In the genomic region with DNA sequence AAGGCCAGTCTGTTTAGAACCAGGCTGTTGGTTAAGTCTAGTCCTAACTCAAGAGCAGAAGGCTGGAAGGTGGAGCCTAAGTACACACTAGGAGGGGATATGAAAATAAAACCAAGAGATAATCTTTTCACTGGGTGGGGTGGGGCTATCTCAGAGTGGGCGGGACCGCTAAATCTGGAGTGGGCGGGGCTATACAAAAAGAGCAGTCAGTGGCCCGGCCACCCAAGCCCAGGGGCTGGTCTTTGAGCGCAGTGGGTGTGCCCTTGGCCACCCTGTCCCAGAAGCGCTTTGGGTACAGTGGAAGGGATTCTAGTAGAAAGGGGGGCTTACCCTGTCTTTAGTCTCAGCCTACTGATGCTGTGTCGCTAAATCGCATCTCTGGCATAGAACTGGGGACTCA, we compare ENCODE assay signal across 8 mouse cellular contexts. TPM values are rescaled to one million over a fixed set of nuclear protein-coding genes. Genes with fewer than 3 reads are reported as not detected.
A peak's percentile ranks its signal among the peaks of the same experiment; 100 is the strongest.
DNase-seq lines count a peak whose midpoint lies in the region; ATAC-seq and TF ChIP-seq lines count a peak whose summit lies in the region.

No protein-coding gene starts in this region.

- H3K4me3 ChIP-seq in kidney, postnatal 0 days (replicated peaks; ENCODE audit: low read depth, low read length), result peak overlapping the region; percentile 41
- no peak overlapping the region for H3K4me3 ChIP-seq in kidney, adult 2 months (ENCODE audit: insufficient read depth, low read depth, low read length)
- H3K4me3 ChIP-seq in embryonic facial prominence, embryonic 15.5 days (replicated peaks), result peak overlapping the region; percentile 60
- H3K4me3 ChIP-seq in limb, embryonic 10.5 days, result peak overlapping the region; percentile 56
- peak overlapping the region; percentile 51 for H3K4me3 ChIP-seq in neural tube, embryonic 14.5 days (ENCODE audit: low read depth, low read length)

- H3K36me3 ChIP-seq in kidney, postnatal 0 days (ENCODE audit: insufficient read depth, low read length), result no peaks in the 10 kb centered on the region
- no peaks in the 10 kb centered on the region for H3K36me3 ChIP-seq in kidney, adult 2 months (ENCODE audit: control insufficient read depth, insufficient read depth, low read length)
- H3K36me3 ChIP-seq in embryonic facial prominence, embryonic 15.5 days, result no peaks in the 10 kb centered on the region
- no peaks in the 10 kb centered on the region for H3K36me3 ChIP-seq in limb, embryonic 10.5 days
- H3K36me3 ChIP-seq in neural tube, embryonic 14.5 days (ENCODE audit: control insufficient read depth, insufficient read depth, low read length), result no peaks in the 10 kb centered on the region

- H3K9ac ChIP-seq in kidney, postnatal 0 days (ENCODE audit: low read depth, low read length), result peak overlapping the region; percentile 64; the same call in 1 of the 2 replicates
- no peak overlapping the region for H3K9ac ChIP-seq in embryonic facial prominence, embryonic 15.5 days
- H3K9ac ChIP-seq in neural tube, embryonic 14.5 days (replicated peaks; ENCODE audit: low read depth, low read length), result peak overlapping the region; percentile 71

- WGBS in kidney, postnatal 0 days, result 20% methylated on average over 8 of the region's 8 CpGs
- 26% methylated on average over 8 of the region's 8 CpGs for WGBS in kidney, adult 2 months
- 7% methylated on average over 8 of the region's 8 CpGs for WGBS in embryonic facial prominence, embryonic 15.5 days
- 6% methylated on average over 8 of the region's 8 CpGs for WGBS in limb, embryonic 10.5 days
- WGBS in neural tube, embryonic 14.5 days, result 8% methylated on average over 8 of the region's 8 CpGs

- peak; percentile 60 for ATAC-seq in kidney, postnatal 0 days (replicated peaks; ENCODE audit: low FRiP score, low read depth)
- ATAC-seq in embryonic facial prominence, embryonic 15.5 days (ENCODE audit: insufficient number of reproducible peaks, low FRiP score, low TSS enrichment, low read depth), result 0 out of 2 replicates have a peak, but pooled peaks have one; percentile 41
- ATAC-seq in neural tube, embryonic 14.5 days (ENCODE audit: low read depth), result peak; percentile 60

- no peak for TF ChIP-seq POLR2A in kidney, adult 2 months (IDR thresholded peaks at IDR 0.05; ENCODE audit: low read depth, low read length)

- peak overlapping the region; percentile 62 for H3K4me2 ChIP-seq in kidney, postnatal 0 days (ENCODE audit: low read length)
- peak overlapping the region; percentile 71 for H3K4me2 ChIP-seq in embryonic facial prominence, embryonic 15.5 days (replicated peaks)
- H3K4me2 ChIP-seq in neural tube, embryonic 14.5 days (ENCODE audit: low read depth, low read length), result peak overlapping the region; percentile 68

- peak; percentile 70 for DNase-seq in kidney, postnatal 0 days (ENCODE audit: low spot score)
- no peak for DNase-seq in kidney, adult 2 months
- peak; percentile 44 for DNase-seq in limb, embryonic 10.5 days (ENCODE audit: low spot score)
- no peak for DNase-seq in right cerebral cortex, postnatal 25 days
- DNase-seq in gastrocnemius, adult 8-10 months (ENCODE audit: low spot score in 2 of 2), result no peak
- no peak for DNase-seq in thymus, postnatal 25 days

- H3K4me1 ChIP-seq in kidney, postnatal 0 days (replicated peaks; ENCODE audit: insufficient read depth, low read length), result 0 out of 2 replicates have a peak, but pooled peaks cover 4% of the 10 kb centered on the region
- peaks cover 4% of the 10 kb centered on the region for H3K4me1 ChIP-seq in kidney, adult 2 months (ENCODE audit: control insufficient read depth, insufficient read depth, low read length)
- H3K4me1 ChIP-seq in embryonic facial prominence, embryonic 15.5 days, result peaks cover 10% of the 10 kb centered on the region
- H3K4me1 ChIP-seq in limb, embryonic 10.5 days, result peaks cover 10% of the 10 kb centered on the region
- H3K4me1 ChIP-seq in neural tube, embryonic 14.5 days (ENCODE audit: control insufficient read depth, insufficient read depth, low read length), result no peaks in the 10 kb centered on the region

- no peaks in the 10 kb centered on the region for H3K9me3 ChIP-seq in kidney, postnatal 0 days (replicated peaks; ENCODE audit: low read length)
- H3K9me3 ChIP-seq in embryonic facial prominence, embryonic 15.5 days (replicated peaks), result no peaks in the 10 kb centered on the region
- no peaks in the 10 kb centered on the region for H3K9me3 ChIP-seq in limb, embryonic 10.5 days (replicated peaks)
- H3K9me3 ChIP-seq in neural tube, embryonic 14.5 days (ENCODE audit: control insufficient read depth, low read length), result no peaks in the 10 kb centered on the region

- H3K27ac ChIP-seq in kidney, postnatal 0 days, result no peak overlapping the region
- no peak overlapping the region for H3K27ac ChIP-seq in kidney, adult 2 months (ENCODE audit: insufficient read depth, low read depth, low read length)
- peak overlapping the region; percentile 29; the same call in 1 of the 2 replicates for H3K27ac ChIP-seq in embryonic facial prominence, embryonic 15.5 days (replicated peaks)
- H3K27ac ChIP-seq in limb, embryonic 10.5 days, result peak overlapping the region; percentile 77
- no peak overlapping the region for H3K27ac ChIP-seq in neural tube, embryonic 14.5 days (ENCODE audit: low read depth, low read length)

- H3K27me3 ChIP-seq in kidney, postnatal 0 days (ENCODE audit: insufficient read depth, low read length), result 0 out of 2 replicates have a peak, but pooled peaks cover 3% of the 10 kb centered on the region
- no peaks in the 10 kb centered on the region for H3K27me3 ChIP-seq in kidney, adult 2 months (replicated peaks; ENCODE audit: control insufficient read depth, insufficient read depth, low read length)
- H3K27me3 ChIP-seq in embryonic facial prominence, embryonic 15.5 days, result peaks cover 23% of the 10 kb centered on the region
- H3K27me3 ChIP-seq in limb, embryonic 10.5 days (ENCODE audit: low read depth, poor library complexity, severe bottlenecking), result peaks cover 44% of the 10 kb centered on the region
- peaks cover 17% of the 10 kb centered on the region for H3K27me3 ChIP-seq in neural tube, embryonic 14.5 days (ENCODE audit: control insufficient read depth, insufficient read depth, low read length)

- no peak for TF ChIP-seq CTCF in kidney, postnatal 0 days (IDR thresholded peaks at IDR 0.05; ENCODE audit: low read depth)
- no peak for TF ChIP-seq CTCF in kidney, adult 2 months (conservative IDR thresholded peaks at IDR 0.05; ENCODE audit: insufficient read depth, insufficient read length, low read depth, low read length)

RNA-seq across cellular contexts. Expression of gene Ethe1, which starts 0.5 kb away (rescaled TPM):
- 43.7 and 43.8 TPM in 2 replicates for polyA plus RNA-seq in kidney, postnatal 0 days (2015; fragmentation: Nextera tagmentation; extraction: Ambion mirVana)
- 172 and 173 TPM in 2 replicates for polyA plus RNA-seq in kidney, adult 2 months (2012; rRNA removed)
- polyA plus RNA-seq in embryonic facial prominence, embryonic 15.5 days (2015; fragmentation: Nextera tagmentation; extraction: Ambion mirVana), result 27.3 and 27.8 TPM in 2 replicates
- polyA plus RNA-seq in limb, embryonic 10.5 days (2016; fragmentation: Nextera tagmentation; extraction: Ambion mirVana), result 27.1 and 31.9 TPM in 2 replicates
- polyA plus RNA-seq in neural tube, embryonic 14.5 days (2014; fragmentation: Nextera tagmentation; extraction: Ambion mirVana), result 26.4 and 27.9 TPM in 2 replicates
- total RNA-seq in gastrocnemius, adult 8-10 months (2022), result 10 to 100 TPM; 23.1 to 30.0 (median 24.6) TPM

RNA-seq across cellular contexts. Expression of gene Zfp575, which starts 0.6 kb away (rescaled TPM):
- 4.0 and 4.3 TPM in 2 replicates for polyA plus RNA-seq in kidney, postnatal 0 days (2015; fragmentation: Nextera tagmentation; extraction: Ambion mirVana)
- 0.11 and 0.15 TPM in 2 replicates for polyA plus RNA-seq in kidney, adult 2 months (2012; rRNA removed)
- 6.9 and 7.9 TPM in 2 replicates for polyA plus RNA-seq in embryonic facial prominence, embryonic 15.5 days (2015; fragmentation: Nextera tagmentation; extraction: Ambion mirVana)
- 1.6 and 2.6 TPM in 2 replicates for polyA plus RNA-seq in limb, embryonic 10.5 days (2016; fragmentation: Nextera tagmentation; extraction: Ambion mirVana)
- polyA plus RNA-seq in neural tube, embryonic 14.5 days (2014; fragmentation: Nextera tagmentation; extraction: Ambion mirVana), result 8.5 and 9.4 TPM in 2 replicates
- total RNA-seq in gastrocnemius, adult 8-10 months (2022), result under 1 TPM in 1 of 4 experiments, not detected in 3; 0.10 TPM

RNA-seq across cellular contexts. Expression of gene Phldb3, which starts 23.7 kb away (rescaled TPM):
- 0.11 and 0.20 TPM in 2 replicates for polyA plus RNA-seq in kidney, postnatal 0 days (2015; fragmentation: Nextera tagmentation; extraction: Ambion mirVana)
- 2.8 and 3.1 TPM in 2 replicates for polyA plus RNA-seq in kidney, adult 2 months (2012; rRNA removed)
- 1.1 and 1.4 TPM in 2 replicates for polyA plus RNA-seq in embryonic facial prominence, embryonic 15.5 days (2015; fragmentation: Nextera tagmentation; extraction: Ambion mirVana)
- 0.09 and 0.14 TPM in 2 replicates for polyA plus RNA-seq in limb, embryonic 10.5 days (2016; fragmentation: Nextera tagmentation; extraction: Ambion mirVana)
- polyA plus RNA-seq in neural tube, embryonic 14.5 days (2014; fragmentation: Nextera tagmentation; extraction: Ambion mirVana), result not detected in 2 replicates
- under 1 TPM; 0.27 to 0.75 (median 0.61) TPM for total RNA-seq in gastrocnemius, adult 8-10 months (2022)

RNA-seq across cellular contexts. Expression of gene Xrcc1, which starts 40.7 kb away (rescaled TPM):
- 58.4 and 63.6 TPM in 2 replicates for polyA plus RNA-seq in kidney, postnatal 0 days (2015; fragmentation: Nextera tagmentation; extraction: Ambion mirVana)
- polyA plus RNA-seq in kidney, adult 2 months (2012; rRNA removed), result 29.0 and 31.2 TPM in 2 replicates
- polyA plus RNA-seq in embryonic facial prominence, embryonic 15.5 days (2015; fragmentation: Nextera tagmentation; extraction: Ambion mirVana), result 122 and 127 TPM in 2 replicates
- 163 and 182 TPM in 2 replicates for polyA plus RNA-seq in limb, embryonic 10.5 days (2016; fragmentation: Nextera tagmentation; extraction: Ambion mirVana)
- 54.1 and 57.4 TPM in 2 replicates for polyA plus RNA-seq in neural tube, embryonic 14.5 days (2014; fragmentation: Nextera tagmentation; extraction: Ambion mirVana)
- 10 to 100 TPM; 16.1 to 22.1 (median 17.3) TPM for total RNA-seq in gastrocnemius, adult 8-10 months (2022)

RNA-seq across cellular contexts. Expression of gene Pinlyp, which starts 40.9 kb away (rescaled TPM):
- polyA plus RNA-seq in kidney, postnatal 0 days (2015; fragmentation: Nextera tagmentation; extraction: Ambion mirVana), result 0.50 and 0.55 TPM in 2 replicates
- not detected in 2 replicates for polyA plus RNA-seq in kidney, adult 2 months (2012; rRNA removed)
- 9.4 and 16.4 TPM in 2 replicates for polyA plus RNA-seq in embryonic facial prominence, embryonic 15.5 days (2015; fragmentation: Nextera tagmentation; extraction: Ambion mirVana)
- not detected in 2 replicates for polyA plus RNA-seq in limb, embryonic 10.5 days (2016; fragmentation: Nextera tagmentation; extraction: Ambion mirVana)
- not detected in 2 replicates for polyA plus RNA-seq in neural tube, embryonic 14.5 days (2014; fragmentation: Nextera tagmentation; extraction: Ambion mirVana)
- total RNA-seq in gastrocnemius, adult 8-10 months (2022), result not detected

Comparison
In these comparisons a context has a peak if more than half of its experiments do, and no peak if none do; other contexts are left out.
1. DNase-seq: peak in kidney, postnatal 0 days (single experiment) and limb, embryonic 10.5 days (single experiment); none in kidney, adult 2 months (single experiment), right cerebral cortex, postnatal 25 days (single experiment), gastrocnemius, adult 8-10 months (0 of 2) and thymus, postnatal 25 days (single experiment).
2. H3K27ac ChIP-seq: peak in embryonic facial prominence, embryonic 15.5 days (single experiment) and limb, embryonic 10.5 days (single experiment); none in kidney, postnatal 0 days (single experiment), kidney, adult 2 months (single experiment) and neural tube, embryonic 14.5 days (single experiment).
3. Peak in every context shown above with its lines, with median percentiles within 50 percentile points of each other: ATAC-seq and H3K4me2 ChIP-seq.